Mouse (Mus musculus) kidney, postnatal 0 days (tissue): ENCODE measurements around the gene Prpf19. TPM values are rescaled to one million over a fixed set of nuclear protein-coding genes. Genes with fewer than 3 reads are reported as not detected.

Experiments used
- ATAC-seq: fragments of 200-750 bp; cut with Nextera tagmentation; replicated peaks from 2 replicates; pipeline ENCODE4 v1.8.0; 2017; ENCODE audit warnings: low read depth, moderate number of reproducible peaks, moderate TSS enrichment, moderate library complexity; ENCODE audit not compliant: low FRiP score
- DNase-seq: peaks from one replicate; pipeline ENCODE4 v3.0.0-alpha.2; 2016; ENCODE audit warnings: low spot score
- H3K27ac ChIP-seq: fragments of 300-500 bp; sonication (generic); 2 replicates; pipeline ENCODE4 v1.5.1; 2014; ENCODE audit warnings: mild to moderate bottlenecking
- H3K27me3 ChIP-seq: fragments of 300-500 bp; sonication (generic); 2 replicates; pipeline ENCODE4 v1.6.1; 2014; ENCODE audit warnings: low read length, mixed read lengths; ENCODE audit not compliant: insufficient read depth
- H3K36me3 ChIP-seq: fragments of 300-500 bp; sonication (generic); 2 replicates; pipeline ENCODE4 v1.6.1; 2014; ENCODE audit warnings: low read length, mixed read lengths; ENCODE audit not compliant: insufficient read depth
- H3K4me1 ChIP-seq: fragments of 300-500 bp; sonication (generic); replicated peaks from 2 replicates; pipeline ENCODE4 v1.6.1; 2014; ENCODE audit warnings: antibody characterized with exemption, low read length, mixed read lengths; ENCODE audit not compliant: insufficient read depth
- H3K4me2 ChIP-seq: fragments of 300-500 bp; sonication (generic); 2 replicates; pipeline ENCODE4 v1.6.1; 2014; ENCODE audit warnings: mild to moderate bottlenecking, low read length, moderate library complexity, mixed read lengths
- H3K4me3 ChIP-seq: fragments of 300-500 bp; sonication (generic); replicated peaks from 2 replicates; pipeline ENCODE4 v1.5.1; 2014; ENCODE audit warnings: low read depth, low read length
- H3K9ac ChIP-seq: fragments of 300-500 bp; sonication (generic); 2 replicates; pipeline ENCODE4 v1.6.1; 2014; ENCODE audit warnings: low read depth, low read length
- H3K9me3 ChIP-seq: fragments of 300-500 bp; sonication (generic); replicated peaks from 2 replicates; pipeline ENCODE4 v1.6.1; 2016; ENCODE audit warnings: low read length, inconsistent platforms, mixed read lengths
- CTCF ChIP-seq: IDR thresholded peaks from 2 replicates; pipeline ENCODE4 v1.5.1; 2016; ENCODE audit warnings: antibody characterized with exemption, low read depth, mild to moderate bottlenecking, moderate library complexity
- WGBS: fragments of 180-500 bp; shearing (Covaris S2); extraction: QIAGEN DNeasy Blood & Tissue Kit; methylation state at CpG from one replicate; pipeline ENCODE4 v1.1.7; 2014; 5-methylcytosine and 5-hydroxymethylcytosine counted together
- polyA plus RNA-seq: library from polyadenylated mRNA; unstranded; fragments of >200 nt; fragmentation: Nextera tagmentation; extraction: Ambion mirVana; gene quantifications from 2 replicates; pipeline ENCODE4 v1.2.1, GENCODE M21; 2015

The Prpf19 gene
- polyA plus RNA-seq, 1 experiment from 2014 or later = 35.2 TPM

GRCm38 (mm10) chr19:10924220-10924619, 29.2 kb downstream of the Prpf19 start:
- Histone ChIP-seq H3K36me3 (no peaks in the 10 kb centered on the region), H3K4me1 (0 out of 2 replicates have a peak, but pooled peaks cover 3% of the 10 kb centered on the region), H3K27ac (peak overlapping the region; percentile 25; the same call in 1 of the 2 replicates), H3K9me3 (no peaks in the 10 kb centered on the region), H3K9ac (no peak overlapping the region), H3K4me2 (no peak overlapping the region), H3K27me3 (no peaks in the 10 kb centered on the region), H3K4me3 (no peak overlapping the region)
- TF ChIP-seq CTCF = no peak
- 19% methylated on average over 4 of the region's 4 CpGs for WGBS
- DNase-seq (no peak), ATAC-seq (no peak)

GRCm38 (mm10) chr19:10926123-10926621, 31.1 kb downstream of the Prpf19 start:
- 12% methylated on average over 6 of the region's 6 CpGs for WGBS
- peak; percentile 71; the same call in 1 of the 2 replicates for ATAC-seq
- H3K4me1 ChIP-seq = 0 out of 2 replicates have a peak, but pooled peaks cover 3% of the 10 kb centered on the region
- H3K36me3 ChIP-seq = no peaks in the 10 kb centered on the region
- H3K27me3 ChIP-seq = no peaks in the 10 kb centered on the region
- H3K4me3 ChIP-seq = no peak overlapping the region
- no peak overlapping the region for H3K9ac ChIP-seq
- no peaks in the 10 kb centered on the region for H3K9me3 ChIP-seq
- peak; percentile 52 for DNase-seq
- H3K27ac ChIP-seq = peak overlapping the region; percentile 70
- no peak for TF ChIP-seq CTCF
- no peak overlapping the region for H3K4me2 ChIP-seq

DNA sequence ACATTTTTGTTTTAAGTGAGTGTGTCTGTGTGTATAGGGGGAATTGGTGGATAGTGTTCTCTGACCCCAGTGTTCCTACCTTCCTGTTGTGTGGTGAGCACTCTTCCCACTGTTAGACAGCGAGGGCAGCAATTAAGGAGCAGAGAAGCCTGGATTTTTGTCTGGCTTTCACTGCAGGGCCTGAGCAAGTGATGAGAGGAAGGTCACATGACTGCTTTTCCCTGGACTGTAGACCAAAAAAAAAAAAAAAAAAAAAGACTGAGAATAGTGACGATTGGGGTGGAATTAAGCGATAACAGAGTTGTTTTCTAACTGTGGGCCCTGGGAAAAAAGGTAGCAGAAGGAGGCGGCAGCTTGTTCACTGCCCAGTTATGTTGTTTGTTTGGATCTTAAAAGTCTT, 31.6 kb downstream of the Prpf19 start:
- DNase-seq (no peak), ATAC-seq (no peak)
- no peaks in the 10 kb centered on the region for H3K36me3 ChIP-seq
- peak overlapping the region; percentile 70 for H3K27ac ChIP-seq
- 0 out of 2 replicates have a peak, but pooled peaks cover 3% of the 10 kb centered on the region for H3K4me1 ChIP-seq
- no peak overlapping the region for H3K4me2 ChIP-seq
- H3K4me3 ChIP-seq = no peak overlapping the region
- H3K27me3 ChIP-seq = no peaks in the 10 kb centered on the region
- TF ChIP-seq CTCF = no peak
- WGBS = 31% methylated on average over 4 of the region's 4 CpGs
- no peak overlapping the region for H3K9ac ChIP-seq
- no peaks in the 10 kb centered on the region for H3K9me3 ChIP-seq

- 84% methylated on average over 2 of the region's 2 CpGs for WGBS
- Histone ChIP-seq H3K9me3 (no peaks in the 10 kb centered on the region), H3K4me3 (no peak overlapping the region), H3K9ac (no peak overlapping the region), H3K4me1 (no peaks in the 10 kb centered on the region), H3K36me3 (no peaks in the 10 kb centered on the region), H3K27me3 (no peaks in the 10 kb centered on the region), H3K4me2 (no peak overlapping the region), H3K27ac (no peak overlapping the region)
- DNase-seq = no peak
- TF ChIP-seq CTCF = no peak
- ATAC-seq = no peak
Observed at GRCm38 (mm10) chr19:10930641-10931040, 35.6 kb downstream of the Prpf19 start.

DNA sequence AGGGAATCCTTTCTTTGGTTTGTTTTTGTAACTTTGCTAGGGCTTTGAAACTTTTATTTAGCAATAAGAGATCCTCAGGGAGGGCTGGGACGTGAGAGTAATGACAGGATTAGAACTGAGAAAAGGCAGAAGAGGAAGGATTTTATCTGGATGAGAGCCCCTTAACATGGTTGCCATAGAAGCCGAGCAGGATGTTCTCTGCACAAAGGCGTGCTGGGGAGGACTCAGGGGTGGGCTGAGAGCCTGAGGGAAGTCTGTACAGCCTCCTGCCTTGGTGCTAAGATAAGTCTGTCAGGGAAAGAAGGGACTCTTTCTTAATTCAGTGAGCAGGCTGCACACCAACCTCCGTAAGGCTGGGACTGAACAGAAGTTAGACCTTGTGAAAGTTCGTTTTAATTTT, 40.0 kb downstream of the Prpf19 start:
- Histone ChIP-seq H3K27ac (no peak overlapping the region), H3K27me3 (no peaks in the 10 kb centered on the region), H3K9me3 (no peaks in the 10 kb centered on the region), H3K36me3 (no peaks in the 10 kb centered on the region), H3K9ac (no peak overlapping the region), H3K4me3 (no peak overlapping the region), H3K4me2 (no peak overlapping the region), H3K4me1 (no peaks in the 10 kb centered on the region)
- TF ChIP-seq CTCF = no peak
- 55% methylated on average over 5 of the region's 5 CpGs for WGBS
- ATAC-seq = no peak
- DNase-seq = no peak

DNA sequence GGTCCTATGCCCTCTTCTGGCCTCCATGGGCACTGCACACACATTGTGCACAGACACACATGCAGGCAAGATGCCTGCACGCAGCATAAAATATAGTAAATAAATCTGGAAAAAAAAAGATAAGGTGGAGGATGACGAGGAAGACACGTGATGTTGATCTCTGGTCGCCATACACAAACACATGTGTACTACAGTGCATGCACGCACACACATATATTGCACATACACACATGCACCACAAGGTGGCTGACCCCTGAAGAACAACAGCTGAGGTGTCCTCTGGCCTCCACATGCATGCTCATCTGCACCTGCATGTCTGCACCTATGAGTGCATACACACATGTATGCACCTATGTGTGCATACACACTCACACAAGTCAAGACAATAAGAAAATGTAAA, 41.0 kb downstream of the Prpf19 start:
- no peak overlapping the region for H3K4me2 ChIP-seq
- peaks cover 10% of the 10 kb centered on the region for H3K4me1 ChIP-seq
- DNase-seq = no peak
- 87% methylated on average over 5 of the region's 5 CpGs for WGBS
- peak; percentile 27; the same call in 1 of the 2 replicates for TF ChIP-seq CTCF
- H3K36me3 ChIP-seq = no peaks in the 10 kb centered on the region
- H3K9ac ChIP-seq = no peak overlapping the region
- no peaks in the 10 kb centered on the region for H3K9me3 ChIP-seq
- H3K4me3 ChIP-seq = no peak overlapping the region
- no peak for ATAC-seq
- H3K27ac ChIP-seq = no peak overlapping the region
- H3K27me3 ChIP-seq = no peaks in the 10 kb centered on the region

GRCm38 (mm10) chr19:10937110-10937563, 42.1 kb downstream of the Prpf19 start, which contains the start of gene Ptgdr2:
TSS of gene Ptgdr2 (plus strand) at chr19:10937160.
- H3K4me3 ChIP-seq = no peak within 1 kb of the TSS
- peaks cover 13% of the 10 kb centered on the region for H3K4me1 ChIP-seq
- H3K4me2 ChIP-seq = no peak within 1 kb of the TSS
- H3K27ac ChIP-seq = no peak within 1 kb of the TSS
- DNase-seq (no peak), ATAC-seq (no peak)
- no peaks in the 10 kb centered on the region for H3K9me3 ChIP-seq
- no peaks in the 10 kb centered on the region for H3K27me3 ChIP-seq
- 50% methylated on average over 5 of the region's 5 CpGs for WGBS
- H3K36me3 ChIP-seq = 0 out of 2 replicates have a peak, but pooled peaks cover 4% of the 10 kb centered on the region
- no peak for TF ChIP-seq CTCF
- H3K9ac ChIP-seq = no peak within 1 kb of the TSS
